Comparison of ENCODE assay signal across 13 mouse cellular contexts in the genomic region with DNA sequence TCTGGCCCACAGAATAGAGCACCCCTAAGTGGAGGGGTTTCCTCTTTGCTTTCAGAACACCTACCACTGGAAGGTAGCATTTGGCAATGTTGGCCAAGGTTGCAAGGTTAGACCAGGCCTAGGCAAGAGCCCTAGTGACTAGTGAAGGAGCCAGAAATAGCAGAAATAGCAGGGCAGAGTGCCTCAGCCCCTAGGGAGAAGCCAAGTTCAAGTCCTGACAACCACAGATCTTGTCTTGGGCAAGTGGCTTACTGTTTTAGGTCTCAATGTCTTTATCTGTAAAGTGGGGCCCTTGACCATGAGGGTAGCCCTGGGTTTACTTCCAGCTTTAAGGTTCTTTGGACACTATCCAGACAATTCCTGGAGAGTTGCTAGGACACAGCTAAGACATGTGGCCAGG. TPM values are rescaled to one million over a fixed set of nuclear protein-coding genes. Genes with fewer than 3 reads are reported as not detected.
DNase-seq lines count a peak whose midpoint lies in the region; ATAC-seq lines count a peak whose summit lies in the region.
"Had no signal": no experiment of that assay in that cellular context is flagged by ENCODE, and none has a peak within 500 bp of the region (broad histone marks: within the 10 kb centered on the region; RNA-seq: fewer than 3 reads in every experiment).

No protein-coding gene starts in this region.

- no peak overlapping the region for H3K4me2 ChIP-seq in forebrain, embryonic 16.5 days (ENCODE audit: low read length)
- peak overlapping the region; percentile 96; the same call in 1 of the 2 replicates for H3K4me2 ChIP-seq in hindbrain, embryonic 14.5 days (replicated peaks)
- H3K4me2 ChIP-seq in hindbrain, embryonic 16.5 days (ENCODE audit: low read length), result no peak overlapping the region; the same call in 1 of the 2 replicates
- peak overlapping the region; percentile 92 for H3K4me2 ChIP-seq in limb, embryonic 13.5 days (replicated peaks)

- no peaks in the 10 kb centered on the region for H3K9me3 ChIP-seq in forebrain, embryonic 10.5 days
- H3K9me3 ChIP-seq in forebrain, embryonic 16.5 days (ENCODE audit: control insufficient read depth, low read length), result no peaks in the 10 kb centered on the region
- H3K9me3 ChIP-seq in hindbrain, embryonic 14.5 days (ENCODE audit: control insufficient read depth, low read length), result no peaks in the 10 kb centered on the region
- H3K9me3 ChIP-seq in hindbrain, embryonic 16.5 days (ENCODE audit: control insufficient read depth, low read length), result no peaks in the 10 kb centered on the region
- H3K9me3 ChIP-seq in limb, embryonic 13.5 days, result no peaks in the 10 kb centered on the region
- H3K9me3 ChIP-seq: liver, embryonic 15.5 days had no signal

- peaks cover 81% of the 10 kb centered on the region for H3K4me1 ChIP-seq in forebrain, embryonic 10.5 days
- peaks cover 42% of the 10 kb centered on the region for H3K4me1 ChIP-seq in forebrain, embryonic 16.5 days (replicated peaks; ENCODE audit: control insufficient read depth, insufficient read depth, low read length)
- H3K4me1 ChIP-seq in hindbrain, embryonic 14.5 days (replicated peaks; ENCODE audit: control insufficient read depth, insufficient read depth, low read length), result peaks cover 32% of the 10 kb centered on the region
- H3K4me1 ChIP-seq in hindbrain, embryonic 16.5 days (ENCODE audit: control insufficient read depth, insufficient read depth, low read depth, low read length), result peaks cover 19% of the 10 kb centered on the region
- H3K4me1 ChIP-seq in limb, embryonic 13.5 days, result peaks cover 51% of the 10 kb centered on the region

- H3K9ac ChIP-seq in forebrain, embryonic 16.5 days (replicated peaks; ENCODE audit: low read depth, low read length), result no peak overlapping the region
- H3K9ac ChIP-seq in hindbrain, embryonic 14.5 days, result no peak overlapping the region
- no peak overlapping the region for H3K9ac ChIP-seq in hindbrain, embryonic 16.5 days (ENCODE audit: low read depth, low read length)
- no peak overlapping the region for H3K9ac ChIP-seq in limb, embryonic 13.5 days
- H3K9ac ChIP-seq: liver, embryonic 15.5 days had no signal

- H3K27me3 ChIP-seq in forebrain, embryonic 10.5 days (ENCODE audit: poor library complexity, severe bottlenecking), result peaks cover 23% of the 10 kb centered on the region
- no peaks in the 10 kb centered on the region for H3K27me3 ChIP-seq in forebrain, embryonic 16.5 days (replicated peaks; ENCODE audit: control insufficient read depth, insufficient read depth, low read length)
- H3K27me3 ChIP-seq in hindbrain, embryonic 14.5 days (ENCODE audit: control insufficient read depth, insufficient read depth, low read length), result peaks cover 18% of the 10 kb centered on the region; the same call in 1 of the 2 replicates
- no peaks in the 10 kb centered on the region for H3K27me3 ChIP-seq in hindbrain, embryonic 16.5 days (replicated peaks; ENCODE audit: control insufficient read depth, insufficient read depth, low read length)
- peaks cover 11% of the 10 kb centered on the region for H3K27me3 ChIP-seq in limb, embryonic 13.5 days

- no peak for ATAC-seq in forebrain, embryonic 16.5 days
- ATAC-seq in hindbrain, embryonic 14.5 days (ENCODE audit: low FRiP score), result no peak
- no peak for ATAC-seq in hindbrain, embryonic 16.5 days
- no peak for ATAC-seq in limb, embryonic 13.5 days (ENCODE audit: low FRiP score, low read depth)

- H3K36me3 ChIP-seq in forebrain, embryonic 10.5 days (replicated peaks), result peaks cover 20% of the 10 kb centered on the region
- no peaks in the 10 kb centered on the region for H3K36me3 ChIP-seq in forebrain, embryonic 16.5 days (ENCODE audit: control insufficient read depth, insufficient read depth)
- H3K36me3 ChIP-seq in hindbrain, embryonic 14.5 days (replicated peaks; ENCODE audit: control insufficient read depth, insufficient read depth), result no peaks in the 10 kb centered on the region
- no peaks in the 10 kb centered on the region for H3K36me3 ChIP-seq in hindbrain, embryonic 16.5 days (ENCODE audit: control insufficient read depth, insufficient read depth, low read length)
- peaks cover 27% of the 10 kb centered on the region for H3K36me3 ChIP-seq in limb, embryonic 13.5 days
- H3K36me3 ChIP-seq: liver, embryonic 15.5 days had no signal

- peak overlapping the region; percentile 68; the same call in 1 of the 2 replicates for H3K4me3 ChIP-seq in forebrain, embryonic 10.5 days
- H3K4me3 ChIP-seq in forebrain, embryonic 16.5 days (replicated peaks; ENCODE audit: low read length), result no peak overlapping the region
- no peak overlapping the region for H3K4me3 ChIP-seq in hindbrain, embryonic 14.5 days (replicated peaks; ENCODE audit: low read length)
- H3K4me3 ChIP-seq in hindbrain, embryonic 16.5 days (ENCODE audit: low read length), result no peak overlapping the region
- no peak overlapping the region for H3K4me3 ChIP-seq in limb, embryonic 13.5 days

- no peak overlapping the region; the same call in 1 of the 2 replicates for H3K27ac ChIP-seq in forebrain, embryonic 10.5 days
- no peak overlapping the region for H3K27ac ChIP-seq in forebrain, embryonic 16.5 days (ENCODE audit: low read length)
- H3K27ac ChIP-seq in hindbrain, embryonic 14.5 days, result no peak overlapping the region
- H3K27ac ChIP-seq in hindbrain, embryonic 16.5 days (ENCODE audit: low read depth, low read length), result no peak overlapping the region
- no peak overlapping the region; the same call in 1 of the 2 replicates for H3K27ac ChIP-seq in limb, embryonic 13.5 days
- H3K27ac ChIP-seq: left cerebral cortex, adult 2 months; liver, embryonic 15.5 days had no signal

- DNase-seq in forebrain, embryonic 10.5 days (ENCODE audit: extremely low spot score, low spot score), result no peak
- no peak for DNase-seq in hindbrain, embryonic 14.5 days (ENCODE audit: low spot score)
- DNase-seq in adipocyte (ENCODE audit: low spot score), result peak; percentile 9
- DNase-seq in urinary bladder, adult 18-20 months (ENCODE audit: low spot score in 2 of 2), result no peak
- no peak for DNase-seq in T-cell, adult 2 months (ENCODE audit: low spot score)
- DNase-seq: B cell, adult 2 months; cerebellum, adult 11 months; thymus, adult 2 months had no signal

RNA-seq across cellular contexts. Expression of a gene that starts 5.4 kb away (rescaled TPM):
- polyA plus RNA-seq in forebrain, embryonic 10.5 days (2016; fragmentation: Nextera tagmentation; extraction: Ambion mirVana), result 45.9 and 51.3 TPM in 2 replicates
- 26.8 and 31.0 TPM in 2 replicates for polyA plus RNA-seq in forebrain, embryonic 16.5 days (2015; fragmentation: Nextera tagmentation; extraction: Ambion mirVana)
- polyA plus RNA-seq in hindbrain, embryonic 14.5 days (2014; fragmentation: Nextera tagmentation; extraction: Ambion mirVana), result 47.5 and 54.4 TPM in 2 replicates
- 51.9 and 65.1 TPM in 2 replicates for polyA plus RNA-seq in hindbrain, embryonic 16.5 days (2015; fragmentation: Nextera tagmentation; extraction: Ambion mirVana)
- polyA plus RNA-seq in limb, embryonic 13.5 days (2015; fragmentation: Nextera tagmentation; extraction: Ambion mirVana), result 129 and 140 TPM in 2 replicates

RNA-seq across cellular contexts. Expression of a gene that starts 45.0 kb away (rescaled TPM):
- polyA plus RNA-seq in forebrain, embryonic 10.5 days (2016; fragmentation: Nextera tagmentation; extraction: Ambion mirVana), result 742 and 777 TPM in 2 replicates
- polyA plus RNA-seq in forebrain, embryonic 16.5 days (2015; fragmentation: Nextera tagmentation; extraction: Ambion mirVana), result 279 and 331 TPM in 2 replicates
- polyA plus RNA-seq in hindbrain, embryonic 14.5 days (2014; fragmentation: Nextera tagmentation; extraction: Ambion mirVana), result 443 and 473 TPM in 2 replicates
- 465 and 469 TPM in 2 replicates for polyA plus RNA-seq in hindbrain, embryonic 16.5 days (2015; fragmentation: Nextera tagmentation; extraction: Ambion mirVana)
- polyA plus RNA-seq in limb, embryonic 13.5 days (2015; fragmentation: Nextera tagmentation; extraction: Ambion mirVana), result 344 and 367 TPM in 2 replicates

Comparison
In these comparisons a context has a peak if more than half of its experiments do, and no peak if none do; other contexts are left out.
1. H3K4me2 ChIP-seq: peak in hindbrain, embryonic 14.5 days (single experiment) and limb, embryonic 13.5 days (single experiment); none in forebrain, embryonic 16.5 days (single experiment) and hindbrain, embryonic 16.5 days (single experiment).